Mouse (Mus musculus): ENCODE measurements at regions not wholly inside any gene's neighbourhood (a gene's known extent, or its start where the extent isn't known, plus 50 kb on each side); places are given as distances from the start of the nearest gene placed in this dataset.

DNA sequence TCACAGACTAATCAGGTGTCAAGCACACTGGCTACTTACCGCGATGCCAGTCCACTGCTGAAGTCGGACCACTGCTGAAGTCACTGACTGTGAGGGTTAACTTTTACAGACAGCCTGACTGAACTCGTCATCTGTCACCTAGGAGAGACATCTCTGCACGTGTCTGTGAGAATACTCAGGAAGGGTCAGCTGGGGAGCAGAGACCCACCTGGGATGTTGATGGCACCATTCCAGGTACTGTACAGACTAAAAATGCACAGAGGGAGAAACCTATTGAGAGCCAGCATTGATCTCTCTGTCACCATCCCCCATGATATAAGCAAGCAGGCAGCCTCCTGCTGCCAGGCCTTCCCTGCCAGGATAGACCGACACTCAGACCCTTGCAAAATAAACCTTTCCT is 447.5 kb upstream of the Jarid2 start:
- Histone ChIP-seq H3K36me3 (ENCODE audit: control insufficient read depth, insufficient read depth, low read length) (no peaks in the 10 kb centered on the region), H3K27ac (ENCODE audit: insufficient read depth, low read depth, low read length) (no peak overlapping the region), H3K4me3 (ENCODE audit: low read depth, low read length) (no peak overlapping the region), H3K27me3 (ENCODE audit: control insufficient read depth, insufficient read depth, low read length) (no peaks in the 10 kb centered on the region), H3K4me1 (ENCODE audit: control insufficient read depth, insufficient read depth, insufficient read length, low read length) (no peaks in the 10 kb centered on the region)
- TF ChIP-seq POLR2A (IDR thresholded peaks at IDR 0.05; ENCODE audit: low read depth, low read length) (no peak), CTCF (IDR thresholded peaks at IDR 0.05; ENCODE audit: extremely low read depth, insufficient read length, insufficient replicate concordance, low read depth, low read length) (no peak)
- 88% methylated on average over 6 of the region's 6 CpGs for WGBS

DNA sequence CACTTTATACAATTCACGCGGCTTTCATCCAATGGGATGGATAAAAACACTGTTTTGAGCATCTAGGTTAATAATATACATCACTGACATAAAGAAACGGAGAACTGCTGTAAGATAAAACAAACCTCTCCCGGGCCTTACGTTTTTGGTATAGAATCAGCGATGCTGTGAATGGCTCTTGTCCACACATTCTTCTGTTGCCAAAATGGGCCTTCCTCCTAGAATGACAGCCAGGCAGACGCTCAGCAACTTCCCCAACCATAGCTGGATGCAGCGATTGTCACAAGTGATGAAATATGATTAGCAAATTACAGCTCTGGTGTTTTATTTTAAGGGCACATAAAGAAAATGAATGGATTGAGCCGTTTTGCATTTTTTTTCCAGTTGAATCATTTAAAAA is 447.0 kb upstream of the Jarid2 start:
- no peaks in the 10 kb centered on the region for H3K36me3 ChIP-seq (ENCODE audit: control insufficient read depth, insufficient read depth, low read length)
- H3K4me3 ChIP-seq (ENCODE audit: low read depth, low read length), result no peak overlapping the region
- no peaks in the 10 kb centered on the region for H3K27me3 ChIP-seq (ENCODE audit: control insufficient read depth, insufficient read depth, low read length)
- TF ChIP-seq POLR2A (IDR thresholded peaks at IDR 0.05; ENCODE audit: low read depth, low read length) (no peak), CTCF (IDR thresholded peaks at IDR 0.05; ENCODE audit: extremely low read depth, insufficient read length, insufficient replicate concordance, low read depth, low read length) (no peak)
- WGBS, result 85% methylated on average over 9 of the region's 9 CpGs
- H3K4me1 ChIP-seq (ENCODE audit: control insufficient read depth, insufficient read depth, insufficient read length, low read length), result no peaks in the 10 kb centered on the region
- H3K27ac ChIP-seq (ENCODE audit: insufficient read depth, low read depth, low read length), result no peak overlapping the region

DNA sequence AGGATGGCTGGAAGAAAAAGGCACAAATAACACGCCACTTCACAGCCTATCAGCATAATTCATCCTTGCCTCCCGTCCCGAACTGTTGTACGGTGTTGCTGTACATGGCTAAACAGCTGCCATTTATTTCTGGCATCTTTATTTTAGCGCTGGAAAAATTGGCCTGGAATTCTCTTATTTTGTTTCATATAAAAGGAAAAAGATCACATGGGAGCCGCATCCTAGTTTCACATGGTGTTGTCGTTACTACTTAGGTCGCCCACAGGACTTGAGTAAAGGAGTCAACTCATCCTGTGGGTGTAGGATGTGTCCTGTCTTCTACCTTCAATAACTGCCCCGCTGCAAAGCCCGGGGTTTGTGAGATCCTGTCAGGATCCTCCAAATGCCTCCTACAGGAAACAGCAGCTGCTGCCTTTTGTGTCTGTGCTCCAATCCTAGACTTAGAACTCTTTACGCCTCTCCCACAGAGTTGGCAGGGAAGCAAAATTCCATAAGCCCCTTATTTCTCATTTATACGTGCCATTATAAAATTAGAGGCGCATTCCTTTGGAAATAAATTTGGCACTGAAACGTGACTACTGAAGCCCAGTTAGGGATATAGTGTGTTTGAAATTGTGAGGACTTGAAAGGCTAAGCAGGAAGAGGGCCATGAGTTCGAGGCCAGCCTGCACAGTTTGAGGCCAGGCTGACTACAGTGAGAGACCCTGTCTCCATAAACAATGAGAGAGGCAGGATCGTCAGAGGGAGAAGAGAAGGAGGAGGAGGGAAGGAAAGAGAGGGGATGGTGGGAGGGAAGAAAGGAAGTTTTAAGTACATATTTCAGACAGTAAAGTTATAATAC is 446.3 kb upstream of the Jarid2 start:
- H3K27ac ChIP-seq (ENCODE audit: insufficient read depth, low read depth, low read length), result no peak overlapping the region
- no peaks in the 10 kb centered on the region for H3K4me1 ChIP-seq (ENCODE audit: control insufficient read depth, insufficient read depth, insufficient read length, low read length)
- H3K27me3 ChIP-seq (ENCODE audit: control insufficient read depth, insufficient read depth, low read length), result no peaks in the 10 kb centered on the region
- TF ChIP-seq CTCF (IDR thresholded peaks at IDR 0.05; ENCODE audit: extremely low read depth, insufficient read length, insufficient replicate concordance, low read depth, low read length) (no peak), POLR2A (IDR thresholded peaks at IDR 0.05; ENCODE audit: low read depth, low read length) (no peak)
- H3K36me3 ChIP-seq (ENCODE audit: control insufficient read depth, insufficient read depth, low read length), result no peaks in the 10 kb centered on the region
- H3K4me3 ChIP-seq (ENCODE audit: low read depth, low read length), result no peak overlapping the region
- 81% methylated on average over 16 of the region's 16 CpGs for WGBS

DNA sequence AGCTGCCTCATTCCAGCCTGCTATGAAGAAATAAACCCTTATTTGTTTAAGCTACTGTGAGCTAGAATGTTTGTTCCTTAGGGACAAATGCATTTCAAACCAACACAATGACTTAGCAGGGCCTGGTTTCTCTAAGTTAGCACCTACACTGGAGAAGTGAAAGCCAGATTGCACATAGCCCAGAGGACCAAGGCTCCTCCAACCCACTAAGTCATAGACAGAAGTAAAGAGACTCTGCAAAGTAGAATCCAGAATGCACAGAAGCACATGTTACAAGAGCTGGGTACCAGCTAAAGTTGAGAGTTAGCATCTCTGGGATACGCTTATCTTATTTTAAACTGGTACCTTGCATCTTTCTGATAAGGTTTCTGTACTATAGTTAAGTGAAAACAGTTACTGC is 443.4 kb upstream of the Jarid2 start:
- TF ChIP-seq CTCF (IDR thresholded peaks at IDR 0.05; ENCODE audit: extremely low read depth, insufficient read length, insufficient replicate concordance, low read depth, low read length) (no peak), POLR2A (IDR thresholded peaks at IDR 0.05; ENCODE audit: low read depth, low read length) (no peak)
- no peak overlapping the region for H3K27ac ChIP-seq (ENCODE audit: insufficient read depth, low read depth, low read length)
- 93% methylated on average over 1 of the region's 1 CpGs for WGBS

DNA sequence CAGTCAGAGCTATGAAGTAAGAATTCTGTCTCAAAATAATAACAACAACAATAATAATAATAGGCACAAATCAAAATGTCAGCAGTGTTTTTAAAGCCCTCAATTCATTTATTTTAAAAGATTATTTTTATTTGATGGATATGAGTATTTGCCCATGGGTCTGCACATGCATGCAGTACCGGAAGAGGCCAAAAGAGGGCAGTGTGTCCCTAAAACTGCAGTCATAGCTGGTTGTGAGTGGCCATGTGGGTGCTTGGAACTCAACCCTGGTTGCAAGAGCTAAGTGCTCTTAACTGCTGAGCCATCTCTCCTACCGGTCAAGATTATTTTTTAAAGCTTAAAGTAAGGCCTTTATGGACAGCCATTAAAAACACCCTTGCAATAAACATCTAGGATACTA is 439.1 kb upstream of the Jarid2 start:
- Histone ChIP-seq H3K36me3 (ENCODE audit: control insufficient read depth, insufficient read depth, low read length) (no peaks in the 10 kb centered on the region), H3K27me3 (ENCODE audit: control insufficient read depth, insufficient read depth, low read length) (no peaks in the 10 kb centered on the region), H3K4me3 (ENCODE audit: low read depth, low read length) (no peak overlapping the region), H3K4me1 (ENCODE audit: control insufficient read depth, insufficient read depth, insufficient read length, low read length) (peaks cover 5% of the 10 kb centered on the region; the same call in 1 of the 2 replicates), H3K27ac (ENCODE audit: insufficient read depth, low read depth, low read length) (no peak overlapping the region)
- TF ChIP-seq POLR2A (IDR thresholded peaks at IDR 0.05; ENCODE audit: low read depth, low read length), result no peak
- TF ChIP-seq CTCF (IDR thresholded peaks at IDR 0.05; ENCODE audit: extremely low read depth, insufficient read length, insufficient replicate concordance, low read depth, low read length), result peak; percentile 56; the same call in 1 of the 2 replicates
- 99% methylated on average over 2 of the region's 2 CpGs for WGBS

More for the DNA sequence above, 443.4 kb upstream of the Jarid2 start:
- Histone ChIP-seq H3K4me1 (ENCODE audit: control insufficient read depth, insufficient read depth, insufficient read length, low read length) (no peaks in the 10 kb centered on the region), H3K4me3 (ENCODE audit: low read depth, low read length) (no peak overlapping the region), H3K27me3 (ENCODE audit: control insufficient read depth, insufficient read depth, low read length) (no peaks in the 10 kb centered on the region), H3K36me3 (ENCODE audit: control insufficient read depth, insufficient read depth, low read length) (no peaks in the 10 kb centered on the region)

DNA sequence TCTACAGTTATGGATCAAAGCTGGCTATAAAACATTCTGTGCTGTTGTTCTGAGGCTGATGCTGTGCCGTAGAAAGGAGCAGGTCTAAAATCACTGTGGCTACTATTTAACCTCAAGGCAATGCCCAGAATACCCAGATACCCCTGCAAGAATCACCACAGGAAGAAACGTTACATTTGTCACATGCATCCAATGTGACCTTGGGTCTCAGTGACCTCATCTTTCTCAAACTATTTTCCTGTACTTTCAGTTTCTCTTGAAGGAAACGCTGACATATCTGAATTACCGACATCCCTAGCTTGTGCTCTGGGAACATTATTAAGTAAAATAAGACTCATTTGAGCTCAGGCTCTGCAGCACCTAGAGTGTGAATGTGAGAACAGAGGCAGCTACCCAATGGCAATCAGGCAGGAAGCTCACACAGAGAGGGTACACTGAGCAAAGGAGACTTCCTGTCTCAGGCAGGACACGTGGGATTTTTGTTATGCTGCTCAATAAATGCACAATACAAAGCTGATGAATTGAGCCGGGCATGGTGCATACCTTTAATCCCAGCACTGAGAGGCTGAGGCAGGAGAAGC is 436.7 kb upstream of the Jarid2 start:
- Histone ChIP-seq H3K27ac (ENCODE audit: insufficient read depth, low read depth, low read length) (no peak overlapping the region), H3K27me3 (ENCODE audit: control insufficient read depth, insufficient read depth, low read length) (no peaks in the 10 kb centered on the region), H3K36me3 (ENCODE audit: control insufficient read depth, insufficient read depth, low read length) (no peaks in the 10 kb centered on the region), H3K4me1 (ENCODE audit: control insufficient read depth, insufficient read depth, insufficient read length, low read length) (peaks cover 5% of the 10 kb centered on the region; the same call in 1 of the 2 replicates), H3K4me3 (ENCODE audit: low read depth, low read length) (no peak overlapping the region)
- 27% methylated on average over 6 of the region's 6 CpGs for WGBS
- TF ChIP-seq CTCF (IDR thresholded peaks at IDR 0.05; ENCODE audit: extremely low read depth, insufficient read length, insufficient replicate concordance, low read depth, low read length) (no peak), POLR2A (IDR thresholded peaks at IDR 0.05; ENCODE audit: low read depth, low read length) (no peak)

DNA sequence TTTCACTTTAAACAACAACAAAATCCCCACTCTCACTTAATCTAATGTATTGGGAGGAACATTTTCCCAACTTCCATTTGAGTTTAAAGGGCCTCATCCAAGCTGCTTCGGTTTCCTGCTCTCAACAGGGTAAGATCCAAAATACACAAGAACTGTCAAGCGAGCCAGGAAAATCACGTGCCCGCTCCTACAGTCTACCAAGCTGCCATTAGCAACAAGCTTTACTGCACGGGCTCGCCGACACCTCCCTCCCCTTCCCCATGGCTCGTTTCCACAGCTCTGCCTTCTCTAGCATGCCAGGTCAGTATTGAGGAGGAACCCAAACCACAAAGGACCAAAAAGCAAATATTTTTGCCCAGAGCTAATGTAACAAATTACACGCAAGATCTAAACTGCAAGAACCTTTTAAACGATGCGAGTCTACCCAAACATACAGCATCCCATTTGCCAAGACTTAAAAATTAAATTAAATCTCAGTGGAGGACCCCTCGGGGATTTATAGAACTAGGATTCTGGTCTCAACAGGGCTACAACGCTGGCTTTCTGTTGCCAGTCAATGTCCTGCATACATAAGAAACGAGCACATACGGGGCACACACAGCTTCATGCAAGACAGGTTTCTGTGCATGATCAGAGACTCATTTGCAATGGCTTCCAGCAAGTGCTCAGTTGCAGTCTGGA is 435.4 kb upstream of the Jarid2 start:
- no peak overlapping the region for H3K4me3 ChIP-seq (ENCODE audit: low read depth, low read length)
- WGBS, result 82% methylated on average over 15 of the region's 15 CpGs

More for the DNA sequence above, 435.4 kb upstream of the Jarid2 start:
- TF ChIP-seq POLR2A (IDR thresholded peaks at IDR 0.05; ENCODE audit: low read depth, low read length) (no peak), CTCF (IDR thresholded peaks at IDR 0.05; ENCODE audit: extremely low read depth, insufficient read length, insufficient replicate concordance, low read depth, low read length) (no peak)
- H3K36me3 ChIP-seq (ENCODE audit: control insufficient read depth, insufficient read depth, low read length), result no peaks in the 10 kb centered on the region
- no peaks in the 10 kb centered on the region for H3K27me3 ChIP-seq (ENCODE audit: control insufficient read depth, insufficient read depth, low read length)
- no peak overlapping the region for H3K27ac ChIP-seq (ENCODE audit: insufficient read depth, low read depth, low read length)
- H3K4me1 ChIP-seq (ENCODE audit: control insufficient read depth, insufficient read depth, insufficient read length, low read length), result peaks cover 5% of the 10 kb centered on the region; the same call in 1 of the 2 replicates

Measured in small intestine, adult 2 months (tissue).